Mouse (Mus musculus): ENCODE data around the gene Svop.

- TF ChIP-seq RCOR1 (IDR thresholded peaks at IDR 0.05; ENCODE audit: low read depth, low read length) (no peak), CTCF (IDR thresholded peaks at IDR 0.05 in 2 of 3, conservative IDR thresholded peaks at IDR 0.05 in 1 of 3; ENCODE audit: control insufficient read depth in 1 of 3, insufficient read depth in 1 of 3, low read depth in 2 of 3, low read length in 3 of 3, poor library complexity in 1 of 3, severe bottlenecking in 1 of 3) (no peak), POLR2A (IDR thresholded peaks at IDR 0.05; ENCODE audit: control insufficient read depth in 1 of 2, insufficient read depth in 1 of 2, low read depth in 1 of 2, low read length in 2 of 2, poor library complexity in 1 of 2) (no peak), MAFK (IDR thresholded peaks at IDR 0.05; ENCODE audit: borderline replicate concordance, low read depth, low read length) (no peak), GATA1 (IDR thresholded peaks at IDR 0.05; ENCODE audit: low read depth, low read length) (no peak)
Observed at GRCm38 (mm10) chr5:114087875-114088480, 3.4 kb downstream of the Svop start.
